Mouse (Mus musculus): Measurements from ENCODE around the gene Dtnb. TPM values are rescaled to one million over a fixed set of nuclear protein-coding genes. Genes with fewer than 3 reads are reported as not detected.

Gene Dtnb
- polyA plus RNA-seq (2012; rRNA removed): 59.6 and 59.7 TPM in 2 replicates

GRCm38 (mm10) chr12:3571787-3572580 lies at the start of gene Dtnb:
Dtnb (plus strand) TSS chr12:3572381.

GRCm38 (mm10) chr12:3805852-3806251 lies 233.7 kb downstream of the Dtnb start, which contains the start of gene Dnmt3a:
Dnmt3a (plus strand) TSS chr12:3806007.

Other genes starting within 250 kb of the Dtnb start
- 73.9 and 80.9 TPM in 2 replicates for gene Kif3c, start 207.2 kb upstream of the Dtnb start, polyA plus RNA-seq (2012; rRNA removed)
- 13.2 and 13.6 TPM in 2 replicates for gene Asxl2, start 145.5 kb upstream of the Dtnb start, polyA plus RNA-seq (2012; rRNA removed)
- 38.4 and 41.7 TPM in 2 replicates for gene Dnmt3a, start 233.6 kb downstream of the Dtnb start, polyA plus RNA-seq (2012; rRNA removed)

Measured in central nervous system, embryonic 14 days (tissue).